Mouse (Mus musculus) E14TG2a.4 (cell line): ENCODE measurements at regions not wholly inside any gene's neighbourhood (a gene's known extent, or its start where the extent isn't known, plus 50 kb on each side); places are given as distances from the start of the nearest gene placed in this dataset.

Source experiments
- CTCF ChIP-seq: conservative IDR thresholded peaks from 2 replicates; pipeline ENCODE4 v1.5.1; 2014; ENCODE audit warnings: low read length
- NANOG ChIP-seq: IDR thresholded peaks from 2 replicates; pipeline ENCODE4 v1.6.1; 2014; ENCODE audit warnings: borderline replicate concordance, low read length, mixed read lengths

- TF ChIP-seq CTCF (peak; percentile 43), NANOG (no peak)
These were observed 142.0 kb downstream of the Tmem161b start for GRCm38 (mm10) chr13:84364069-84364468.
